Mouse (Mus musculus) spleen, postnatal 4 days (tissue): ENCODE measurements around the gene Sypl2.

ENCODE experiments used
- DNase-seq, 2 experiments: peaks; one replicate each; pipeline ENCODE4 v3.0.0; 2022; ENCODE audit warnings: low spot score in 2 of 2

The Sypl2 gene

GRCm38 (mm10) chr3:108205601-108206000, 20.8 kb downstream of the Sypl2 start:
- no peak for DNase-seq

- no peak for DNase-seq
Observed at GRCm38 (mm10) chr3:108204470-108204869, 22.0 kb downstream of the Sypl2 start.

DNA sequence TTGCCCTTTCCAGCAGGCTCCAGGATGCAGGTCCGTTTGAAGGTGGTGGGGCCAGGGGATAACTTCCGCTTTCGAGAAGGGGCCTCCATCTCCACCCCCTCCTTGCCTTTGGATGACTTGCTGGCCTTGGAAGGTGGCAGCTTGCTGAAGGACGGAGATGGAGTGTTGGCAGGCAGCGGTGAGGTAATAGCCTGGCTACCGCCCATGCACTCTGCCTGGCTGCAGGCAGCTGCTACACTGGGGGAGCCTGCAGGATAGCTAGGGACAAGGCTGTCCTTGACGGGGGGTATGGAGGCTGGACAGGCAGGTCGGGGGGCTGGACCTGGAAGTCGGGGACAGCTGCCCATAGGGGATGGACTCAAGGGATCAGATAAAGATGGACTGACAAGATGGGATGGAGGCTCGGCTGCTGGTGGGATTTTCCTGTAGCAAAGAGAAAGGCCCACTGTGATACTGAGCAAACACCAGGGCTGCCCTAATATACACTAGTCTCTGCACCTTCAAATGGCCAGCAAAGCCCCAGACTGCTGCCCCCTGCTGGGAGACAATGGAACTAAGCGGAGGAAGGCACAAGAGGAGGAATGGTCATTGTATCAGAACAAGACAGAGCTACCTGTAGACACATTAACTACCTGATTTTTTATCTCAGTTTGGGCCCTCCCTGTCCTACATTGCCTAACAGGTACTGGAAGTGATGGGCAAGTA, 22.7 kb downstream of the Sypl2 start:
- peak; percentile 81 to 95 for DNase-seq

DNA sequence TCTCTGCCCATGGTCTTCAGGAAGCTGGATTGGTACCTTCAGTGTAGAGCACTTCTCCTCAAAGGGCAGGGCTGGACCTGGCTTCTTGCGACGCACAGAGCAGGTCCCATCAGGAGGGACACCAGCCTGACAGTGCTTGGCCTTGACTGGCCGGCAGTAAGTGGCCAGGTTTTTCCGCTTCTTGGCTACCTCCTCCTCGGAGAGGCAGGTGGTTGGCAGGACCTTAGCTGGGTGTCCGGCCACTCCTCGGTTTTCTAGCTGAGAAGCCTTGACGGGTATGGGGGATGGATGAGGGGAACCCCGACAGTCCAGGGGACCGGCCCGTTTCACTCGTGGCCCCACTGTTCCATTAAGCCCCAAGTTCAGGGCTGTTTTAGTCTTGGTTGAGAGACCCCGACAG, 23.2 kb downstream of the Sypl2 start:
- no peak for DNase-seq

DNA sequence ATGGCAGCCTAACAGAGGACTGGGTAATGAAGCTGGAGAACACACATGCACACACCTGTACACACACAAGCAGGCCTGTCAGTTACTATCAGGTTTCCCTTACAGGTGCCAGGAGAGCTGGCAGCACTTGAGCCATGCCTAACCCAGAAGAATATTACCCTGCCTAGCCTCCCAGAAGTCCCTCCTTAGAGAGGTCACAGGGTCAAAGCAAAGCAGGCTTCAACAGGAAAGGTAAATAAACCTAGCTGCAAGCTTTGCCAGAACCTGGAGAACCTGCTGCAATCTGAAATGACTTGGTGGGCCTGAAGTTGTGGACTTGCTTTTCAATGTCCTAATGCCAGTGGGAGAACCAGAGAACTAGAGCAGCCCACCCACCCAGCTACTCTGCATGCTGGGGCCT, 23.9 kb downstream of the Sypl2 start:
- no peak for DNase-seq

DNA sequence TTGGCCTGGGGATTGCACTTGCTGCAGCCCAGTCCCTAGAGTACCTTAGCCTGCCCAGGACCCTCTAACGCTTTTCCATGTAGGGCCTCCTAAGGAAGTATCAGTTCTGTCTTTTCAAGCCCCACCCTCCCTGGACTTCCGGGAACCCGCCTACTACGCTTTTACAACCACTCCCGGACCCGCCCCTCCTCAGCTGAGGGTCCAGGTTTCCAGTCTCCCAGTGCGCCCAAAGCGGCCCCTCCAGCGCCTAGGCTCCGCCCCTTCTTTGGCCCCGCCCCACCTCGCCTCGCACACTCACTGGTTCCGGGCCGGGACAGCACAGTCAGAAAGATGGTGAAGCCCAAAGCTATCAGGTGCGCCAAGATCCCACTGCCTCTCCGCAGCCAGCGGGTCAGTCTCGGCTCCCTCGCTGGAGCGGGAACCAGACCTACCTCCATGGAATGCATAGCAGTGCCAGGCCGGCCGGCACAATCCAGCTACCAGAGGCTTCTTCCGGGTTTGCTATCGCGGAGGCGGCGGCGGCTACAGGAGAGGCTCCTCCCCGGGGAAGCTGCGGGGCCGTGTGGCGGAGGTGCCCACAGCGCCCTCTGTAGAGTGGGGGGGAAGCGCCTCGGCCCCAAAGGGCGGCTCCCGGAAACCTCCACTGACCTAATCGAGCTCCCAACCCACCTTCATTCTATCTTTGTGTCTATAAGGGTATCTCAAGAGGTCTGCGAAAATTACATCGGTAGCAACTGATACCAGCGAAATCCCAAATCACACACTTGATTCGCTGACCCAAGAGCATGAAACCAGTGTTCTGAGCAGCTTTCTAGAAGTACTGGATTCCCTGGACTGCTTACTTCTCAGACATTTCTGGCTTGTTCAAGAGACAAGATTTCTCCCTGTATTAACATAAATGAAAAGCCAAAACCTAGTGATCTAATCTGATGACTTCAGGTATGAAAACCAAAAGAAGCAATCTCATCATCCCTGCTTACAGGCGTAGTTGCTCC, 25.8 kb downstream of the Sypl2 start, which contains the start of gene Cyb561d1:
TSS of gene Cyb561d1 (minus strand) at position 884 of the 995 bp plus-strand sequence.
- peak; percentile 95 to 97 for DNase-seq

- no peak for DNase-seq
Observed at GRCm38 (mm10) chr3:108199231-108199630, 27.2 kb downstream of the Sypl2 start.

DNA sequence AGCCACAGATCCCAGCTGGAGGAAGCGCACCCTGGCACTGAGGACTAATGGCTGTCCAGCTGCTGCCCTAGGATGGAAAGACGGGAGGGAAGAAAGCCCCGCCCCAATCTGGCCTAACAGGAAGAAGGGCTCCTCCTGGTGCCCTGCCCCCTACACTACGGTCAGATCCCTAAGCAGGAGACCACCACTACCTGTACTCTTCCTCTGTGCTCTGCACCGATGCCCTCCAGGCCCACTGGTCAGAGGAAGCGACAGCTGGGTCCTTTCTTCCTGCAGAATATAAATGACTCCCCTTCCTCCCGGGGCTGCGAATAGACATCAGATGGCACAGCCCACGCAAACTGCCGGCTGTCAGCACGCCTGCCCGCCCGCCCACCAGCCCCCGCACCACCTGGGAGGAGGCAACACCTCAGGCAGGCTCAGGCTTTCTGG, 29.4 kb downstream of the Sypl2 start:
- DNase-seq: no peak

DNA sequence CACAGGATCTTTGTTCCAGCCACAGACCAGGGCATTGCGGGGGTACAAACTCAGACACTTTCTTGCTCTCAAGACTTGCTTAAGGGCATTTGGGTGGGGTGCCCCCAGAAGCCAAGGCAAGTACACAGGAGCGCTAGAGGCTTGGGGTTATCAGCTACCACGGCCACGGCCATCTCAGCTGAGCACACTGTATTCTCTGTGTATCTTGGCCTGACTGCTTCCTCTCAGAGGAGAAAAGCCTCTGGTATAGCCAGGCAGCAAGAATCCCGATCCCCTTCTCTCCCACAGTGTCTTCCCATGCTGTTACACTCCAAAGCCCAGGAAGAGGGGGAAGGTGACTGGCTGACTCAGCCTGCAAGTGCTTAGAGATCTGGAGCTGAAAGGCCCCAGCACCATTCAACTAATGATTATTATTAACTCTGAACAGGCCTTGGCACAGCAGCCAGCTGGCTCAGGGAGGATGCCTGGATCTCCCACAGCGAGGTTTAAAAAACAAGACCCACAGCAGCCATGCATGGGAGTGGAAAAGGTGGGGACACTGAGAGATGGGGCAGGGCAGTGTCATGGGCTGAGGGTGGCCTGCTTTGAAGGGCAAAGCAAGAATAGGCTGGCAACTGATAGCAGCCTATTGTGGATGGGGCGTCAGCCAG, 30.4 kb downstream of the Sypl2 start:
- DNase-seq: no peak

GRCm38 (mm10) chr3:108195287-108195686, 31.2 kb downstream of the Sypl2 start:
- no peak for DNase-seq

DNA sequence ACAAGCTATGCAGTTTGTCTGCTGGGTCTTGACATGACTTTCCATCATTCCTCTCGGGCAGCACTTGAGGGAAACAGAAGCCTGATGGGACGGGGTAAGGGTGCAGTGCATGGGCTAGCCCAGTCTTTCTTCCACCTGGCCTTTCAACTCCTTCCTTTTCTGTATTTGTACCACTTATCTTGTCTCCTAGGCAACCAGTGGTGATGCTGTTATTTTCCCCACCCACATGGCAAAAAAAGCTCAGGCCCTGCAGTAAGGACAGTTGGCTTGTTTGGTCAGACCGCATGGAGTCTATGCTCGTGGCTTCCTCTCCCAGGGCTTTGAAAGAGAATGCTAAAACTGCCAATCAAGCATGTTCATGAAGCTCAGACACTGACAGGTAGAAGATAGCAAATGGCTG, 32.8 kb downstream of the Sypl2 start:
- no peak for DNase-seq

GRCm38 (mm10) chr3:108189897-108190296, 36.6 kb downstream of the Sypl2 start:
- DNase-seq: no peak

GRCm38 (mm10) chr3:108188716-108189490, 37.5 kb downstream of the Sypl2 start:
- no peak for DNase-seq

- no peak for DNase-seq
Observed at GRCm38 (mm10) chr3:108187111-108187795, 39.2 kb downstream of the Sypl2 start.

GRCm38 (mm10) chr3:108186098-108187047, 40.1 kb downstream of the Sypl2 start, which contains the start of gene Amigo1:
Gene Amigo1 (plus strand): TSS chr3:108186335.
- DNase-seq: peak in 1 of 2 experiments; percentile 74

DNA sequence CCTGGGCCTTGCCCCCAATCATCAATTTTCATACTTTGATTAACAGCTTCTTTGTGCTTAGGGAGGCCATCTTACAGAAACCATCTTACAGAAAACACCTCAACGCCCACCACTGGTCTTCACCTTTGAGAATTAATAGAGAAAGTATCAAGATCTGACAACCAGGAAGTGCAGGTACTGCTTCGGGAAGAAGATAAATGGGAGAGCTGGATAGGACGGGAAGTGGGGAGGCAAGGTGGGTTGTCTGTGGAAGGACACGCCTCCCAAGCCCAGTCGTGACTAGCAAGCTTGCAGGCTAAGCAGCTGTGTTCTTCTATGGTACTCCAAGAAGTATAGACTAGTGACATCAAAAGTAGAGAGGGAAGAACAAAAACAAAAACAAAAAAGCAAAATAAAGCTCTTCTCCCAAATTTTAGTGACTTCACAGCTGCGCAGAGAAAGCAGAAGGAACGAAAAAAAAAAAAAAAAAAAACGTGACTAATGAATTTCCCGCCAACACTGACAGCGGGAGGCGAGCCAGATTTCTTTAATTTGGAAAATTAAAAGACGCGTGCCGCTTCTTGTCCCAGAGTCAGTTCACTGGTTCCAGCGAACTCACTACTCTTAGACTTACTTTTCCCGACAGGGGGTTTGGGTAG, 40.9 kb downstream of the Sypl2 start:
- no peak for DNase-seq

GRCm38 (mm10) chr3:108184742-108185141, 41.7 kb downstream of the Sypl2 start:
- no peak for DNase-seq

GRCm38 (mm10) chr3:108180514-108180913, 45.9 kb downstream of the Sypl2 start:
- no peak for DNase-seq
